Mouse (Mus musculus): ENCODE results near the gene Dapk2.

GRCm38 (mm10) chr9:66182679-66182993, 24.6 kb downstream of the Dapk2 start:
- TF ChIP-seq GATA1 (IDR thresholded peaks at IDR 0.05; ENCODE audit: low read length) (no peak), TAL1 (IDR thresholded peaks at IDR 0.05; ENCODE audit: low read length) (no peak)
